Mouse (Mus musculus) thymus, adult 2 months (tissue): Measurements from ENCODE around the gene Rad51b. TPM values are rescaled to one million over a fixed set of nuclear protein-coding genes. Genes with fewer than 3 reads are reported as not detected.

Source experiments
- DNase-seq: peaks from one replicate; pipeline ENCODE4 v3.0.0; 2021
- H3K27ac ChIP-seq: fragments of 200-500 bp; 2 replicates; pipeline ENCODE4 v1.5.1; 2012; ENCODE audit warnings: low read length, control low read depth; ENCODE audit not compliant: control insufficient read depth, insufficient read depth
- H3K27me3 ChIP-seq: fragments of 200-500 bp; 2 replicates; pipeline ENCODE4 v1.6.1; 2012; ENCODE audit warnings: mild to moderate bottlenecking, low read length, moderate library complexity, mixed read lengths; ENCODE audit not compliant: control insufficient read depth, insufficient read depth
- H3K36me3 ChIP-seq: fragments of 200-500 bp; 2 replicates; pipeline ENCODE4 v1.6.1; 2012; ENCODE audit warnings: mild to moderate bottlenecking, low read length, moderate library complexity; ENCODE audit not compliant: control insufficient read depth, insufficient read depth
- H3K4me1 ChIP-seq: fragments of 200-500 bp; replicated peaks from 2 replicates; pipeline ENCODE4 v1.6.1; 2012; ENCODE audit warnings: low read length; ENCODE audit not compliant: control insufficient read depth, insufficient read depth
- H3K4me3 ChIP-seq: fragments of 200-500 bp; 2 replicates; pipeline ENCODE4 v1.5.1; 2012; ENCODE audit warnings: mild to moderate bottlenecking, low read length, control low read depth, moderate library complexity; ENCODE audit not compliant: control insufficient read depth, insufficient read depth
- CTCF ChIP-seq: fragments of 200-500 bp; IDR thresholded peaks from 2 replicates; pipeline ENCODE4 v1.5.1; 2012; ENCODE audit warnings: mild to moderate bottlenecking, control low read depth, low read length, moderate library complexity, borderline replicate concordance; ENCODE audit not compliant: control insufficient read depth, poor library complexity, insufficient read depth; ENCODE audit errors: extremely low read depth
- POLR2A ChIP-seq: fragments of 200-500 bp; IDR thresholded peaks from 2 replicates; pipeline ENCODE4 v1.6.1; 2012; ENCODE audit warnings: mild to moderate bottlenecking, low read length, control low read depth, moderate library complexity; ENCODE audit not compliant: control insufficient read depth, poor library complexity, insufficient read depth; ENCODE audit errors: extremely low read depth
- WGBS: fragments of 180-500 bp; shearing (Covaris S2); methylation state at CpG from one replicate; pipeline ENCODE4 v1.1.7; 2018; 5-methylcytosine and 5-hydroxymethylcytosine counted together
- polyA plus RNA-seq: library from polyadenylated mRNA; depleted of rRNA; stranded (reverse); fragments of >200 nt; gene quantifications from 2 replicates; pipeline ENCODE4 v1.2.3, GENCODE M21; 2012

The Rad51b gene
- polyA plus RNA-seq, 1 experiment = 1.1 TPM

DNA sequence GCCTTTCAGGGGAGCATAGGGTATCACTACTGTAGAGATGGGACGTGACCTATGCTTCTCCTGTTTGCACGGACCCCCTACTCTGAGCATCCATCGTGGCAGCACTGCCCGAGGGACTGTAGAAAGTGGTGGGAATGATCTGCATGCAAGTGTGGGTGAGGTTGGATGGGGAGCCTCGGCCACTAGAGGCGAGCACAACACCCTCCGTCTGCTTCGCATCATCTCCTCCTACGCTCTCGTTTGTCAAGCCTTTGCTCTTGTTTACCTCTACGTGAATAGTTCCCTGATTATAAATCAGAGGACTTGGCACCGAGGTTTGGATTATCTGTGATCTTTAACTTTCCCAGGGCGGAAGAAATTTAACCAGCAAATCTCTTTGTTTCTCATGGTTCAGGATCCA is 551.5 kb downstream of the Rad51b start:
- WGBS = 94% methylated on average over 13 of the region's 13 CpGs

DNA sequence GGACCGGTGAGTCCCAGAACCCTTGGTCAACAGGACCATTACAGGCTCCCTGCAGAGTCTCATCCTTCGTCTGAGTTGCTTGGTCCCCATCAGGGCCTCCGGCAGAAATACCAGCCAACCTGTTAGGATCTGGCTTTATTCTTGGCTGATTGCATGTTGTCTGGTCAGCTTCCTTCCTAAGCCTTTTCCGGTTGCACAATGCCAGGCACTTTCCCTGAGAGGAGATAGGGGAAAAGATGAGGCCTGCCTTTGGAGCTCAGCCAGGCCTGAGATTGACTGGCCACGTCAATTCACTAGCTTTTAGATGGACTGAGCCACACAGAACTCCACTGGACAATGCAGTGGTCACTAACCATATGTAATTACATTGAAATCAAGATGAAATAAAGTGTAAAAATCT is 552.9 kb downstream of the Rad51b start:
- DNase-seq = no peak
- H3K36me3 ChIP-seq = no peaks in the 10 kb centered on the region
- WGBS = 94% methylated on average over 5 of the region's 5 CpGs
- no peak overlapping the region for H3K4me3 ChIP-seq
- H3K27me3 ChIP-seq = no peaks in the 10 kb centered on the region
- H3K4me1 ChIP-seq = 0 out of 2 replicates have a peak, but pooled peaks cover 3% of the 10 kb centered on the region
- TF ChIP-seq CTCF (no peak), POLR2A (no peak)
- H3K27ac ChIP-seq = no peak overlapping the region

More for the DNA sequence above, 551.5 kb downstream of the Rad51b start:
- DNase-seq = no peak
- H3K4me1 ChIP-seq = peaks cover 12% of the 10 kb centered on the region
- TF ChIP-seq CTCF (no peak), POLR2A (no peak)
- no peaks in the 10 kb centered on the region for H3K27me3 ChIP-seq
- H3K4me3 ChIP-seq = no peak overlapping the region
- H3K36me3 ChIP-seq = no peaks in the 10 kb centered on the region
- H3K27ac ChIP-seq = no peak overlapping the region

DNA sequence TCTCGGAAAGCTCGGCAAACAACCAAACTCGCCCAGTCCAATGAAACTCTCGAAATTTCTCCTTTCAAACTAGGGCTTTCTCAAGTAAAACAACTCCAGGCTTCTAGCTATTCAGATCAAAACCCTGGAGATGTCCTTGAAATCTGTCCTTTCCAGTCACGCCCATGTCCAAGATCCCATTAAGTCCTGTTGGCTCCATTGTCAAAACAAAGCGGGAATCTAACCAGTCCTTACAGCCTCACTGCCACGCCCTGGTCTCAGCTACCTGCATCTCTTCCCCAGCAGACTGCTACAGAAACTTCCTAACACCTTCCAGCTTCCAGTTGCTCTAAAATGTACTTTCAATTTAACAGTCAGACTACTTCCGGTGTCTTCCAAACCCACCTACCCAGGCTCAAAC is 554.8 kb downstream of the Rad51b start:
- Histone ChIP-seq H3K27ac (no peak overlapping the region), H3K4me3 (no peak overlapping the region), H3K4me1 (0 out of 2 replicates have a peak, but pooled peaks cover 3% of the 10 kb centered on the region), H3K27me3 (no peaks in the 10 kb centered on the region), H3K36me3 (no peaks in the 10 kb centered on the region)
- WGBS = 99% methylated on average over 8 of the region's 8 CpGs
- TF ChIP-seq POLR2A = no peak
- no peak for TF ChIP-seq CTCF
- no peak for DNase-seq

DNA sequence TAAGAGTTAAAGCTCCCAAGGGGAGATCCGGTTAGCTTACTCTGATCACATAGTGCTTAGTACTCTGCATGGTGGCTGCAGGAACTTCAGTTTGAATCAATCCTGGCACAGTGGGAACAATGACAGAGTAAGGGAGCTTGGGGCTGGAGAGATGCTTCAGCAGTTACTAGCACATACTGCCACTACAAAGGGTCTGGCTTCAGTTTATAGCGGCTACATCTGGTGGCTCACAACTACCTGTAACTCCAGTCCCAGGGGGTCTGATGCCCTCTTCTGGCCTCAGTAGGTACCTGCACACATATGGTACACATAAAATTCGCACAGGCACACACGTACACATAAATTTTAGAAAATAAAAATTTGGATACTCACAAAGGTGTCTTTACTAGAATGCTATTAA is 555.5 kb downstream of the Rad51b start:
- H3K27me3 ChIP-seq = no peaks in the 10 kb centered on the region
- WGBS = 97% methylated on average over 4 of the region's 4 CpGs
- no peak for DNase-seq
- no peak overlapping the region for H3K27ac ChIP-seq
- H3K4me3 ChIP-seq = no peak overlapping the region
- H3K36me3 ChIP-seq = no peaks in the 10 kb centered on the region
- TF ChIP-seq POLR2A = no peak
- no peak for TF ChIP-seq CTCF
- 0 out of 2 replicates have a peak, but pooled peaks cover 3% of the 10 kb centered on the region for H3K4me1 ChIP-seq

DNA sequence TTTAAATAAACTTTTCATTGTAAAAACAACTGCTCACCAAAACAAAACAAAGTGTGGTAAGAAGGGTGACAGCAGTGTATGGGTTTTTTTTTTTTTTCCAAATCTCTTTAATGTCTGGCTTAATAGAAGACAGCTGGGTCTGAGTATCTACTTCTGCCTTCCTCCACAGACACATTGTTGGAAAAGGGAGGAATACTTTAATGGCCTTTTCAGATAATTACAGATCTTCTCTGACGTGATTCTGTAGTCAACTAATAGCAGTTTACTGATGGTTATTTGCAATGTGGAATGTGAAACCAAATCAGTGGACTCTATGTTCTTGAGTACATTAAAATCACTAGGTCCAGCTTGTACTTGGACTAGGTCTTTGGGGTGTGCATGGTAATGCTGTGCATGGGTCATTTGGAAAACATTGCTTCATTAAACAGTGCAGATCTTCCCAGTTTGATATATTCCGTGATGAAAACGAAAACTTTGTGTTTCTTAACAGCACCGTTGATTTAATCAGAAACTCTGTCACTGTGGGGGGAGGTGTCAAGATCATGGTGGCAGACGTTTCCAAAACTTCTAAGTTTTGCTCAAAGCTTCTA is 556.9 kb downstream of the Rad51b start:
- TF ChIP-seq CTCF (no peak), POLR2A (no peak)
- H3K27me3 ChIP-seq = no peaks in the 10 kb centered on the region
- no peaks in the 10 kb centered on the region for H3K36me3 ChIP-seq
- no peak overlapping the region for H3K4me3 ChIP-seq
- WGBS = 90% methylated on average over 5 of the region's 5 CpGs
- H3K4me1 ChIP-seq = 0 out of 2 replicates have a peak, but pooled peaks cover 3% of the 10 kb centered on the region
- H3K27ac ChIP-seq = no peak overlapping the region
- DNase-seq = no peak

DNA sequence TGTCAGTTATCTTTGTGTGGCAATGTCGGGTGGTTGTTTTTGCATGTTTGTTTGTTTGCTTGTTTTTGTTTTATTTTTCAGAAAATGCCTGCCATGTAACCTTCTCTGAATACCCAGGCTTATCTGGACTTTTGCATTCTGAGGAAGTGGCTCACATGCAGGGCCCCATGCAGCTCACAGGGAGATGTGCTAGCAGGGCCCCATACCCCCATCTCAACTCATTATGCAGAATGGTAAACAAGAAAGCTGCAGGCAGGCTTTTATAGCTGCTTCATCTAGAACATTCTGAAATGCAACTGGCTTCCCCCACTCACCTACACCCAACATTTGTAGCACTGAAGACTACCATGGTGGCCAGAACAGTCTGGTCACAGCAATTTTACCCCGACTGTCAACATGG is 557.4 kb downstream of the Rad51b start:
- no peak for DNase-seq
- Histone ChIP-seq H3K27ac (no peak overlapping the region), H3K27me3 (no peaks in the 10 kb centered on the region), H3K4me3 (no peak overlapping the region), H3K4me1 (0 out of 2 replicates have a peak, but pooled peaks cover 3% of the 10 kb centered on the region), H3K36me3 (no peaks in the 10 kb centered on the region)
- 90% methylated on average over 2 of the region's 2 CpGs for WGBS
- TF ChIP-seq POLR2A (no peak), CTCF (no peak)
